Mouse (Mus musculus) adrenal gland, postnatal 10 days (tissue): ENCODE measurements around the gene Gria1. TPM values are rescaled to one million over a fixed set of nuclear protein-coding genes. Genes with fewer than 3 reads are reported as not detected.

Source experiments
- DNase-seq: peaks from one replicate; pipeline ENCODE4 v3.0.0; 2021; ENCODE audit warnings: mixed read lengths
- total RNA-seq, 2 experiments: library from RNA; stranded (reverse); gene quantifications; 2 replicates each; pipeline ENCODE4 v1.2.3; 2021

The Gria1 gene
- total RNA-seq, 2 experiments from 2014 or later, result 1.4 to 2.4 TPM

- DNase-seq, result no peak
Observed at GRCm38 (mm10) chr11:57174165-57174564, 163.0 kb downstream of the Gria1 start.

- DNase-seq, result no peak
Observed at GRCm38 (mm10) chr11:57176552-57176951, 165.4 kb downstream of the Gria1 start.

GRCm38 (mm10) chr11:57184216-57184615, 173.0 kb downstream of the Gria1 start:
- no peak for DNase-seq

GRCm38 (mm10) chr11:57185110-57185509, 173.9 kb downstream of the Gria1 start:
- DNase-seq, result no peak

GRCm38 (mm10) chr11:57189391-57189790, 178.2 kb downstream of the Gria1 start:
- no peak for DNase-seq

- no peak for DNase-seq
Observed at GRCm38 (mm10) chr11:57194746-57195145, 183.6 kb downstream of the Gria1 start.

GRCm38 (mm10) chr11:57201245-57201976, 190.2 kb downstream of the Gria1 start:
- DNase-seq, result peak; percentile 10

GRCm38 (mm10) chr11:57204371-57204770, 193.2 kb downstream of the Gria1 start:
- peak; percentile 31 for DNase-seq

GRCm38 (mm10) chr11:57207260-57207659, 196.1 kb downstream of the Gria1 start:
- no peak for DNase-seq

- no peak for DNase-seq
Observed at GRCm38 (mm10) chr11:57214079-57214478, 202.9 kb downstream of the Gria1 start.

- DNase-seq, result no peak
Observed at GRCm38 (mm10) chr11:57214583-57214982, 203.4 kb downstream of the Gria1 start.

- no peak for DNase-seq
Observed at GRCm38 (mm10) chr11:57222797-57223569, 211.8 kb downstream of the Gria1 start.

GRCm38 (mm10) chr11:57235446-57235845, 224.3 kb downstream of the Gria1 start:
- DNase-seq, result no peak

GRCm38 (mm10) chr11:57236431-57236830, 225.2 kb downstream of the Gria1 start:
- DNase-seq, result no peak

GRCm38 (mm10) chr11:57239758-57240157, 228.6 kb downstream of the Gria1 start:
- no peak for DNase-seq

GRCm38 (mm10) chr11:57243835-57244234, 232.6 kb downstream of the Gria1 start:
- DNase-seq, result no peak

- no peak for DNase-seq
Observed at GRCm38 (mm10) chr11:57244543-57244942, 233.4 kb downstream of the Gria1 start.

- no peak for DNase-seq
Observed at GRCm38 (mm10) chr11:57248870-57249269, 237.7 kb downstream of the Gria1 start.

GRCm38 (mm10) chr11:57250129-57250528, 238.9 kb downstream of the Gria1 start:
- no peak for DNase-seq

GRCm38 (mm10) chr11:57271687-57272086, 260.5 kb downstream of the Gria1 start:
- no peak for DNase-seq

- no peak for DNase-seq
Observed at GRCm38 (mm10) chr11:57274687-57275086, 263.5 kb downstream of the Gria1 start.

- DNase-seq, result no peak
Observed at GRCm38 (mm10) chr11:57278056-57278455, 266.9 kb downstream of the Gria1 start.

- no peak for DNase-seq
Observed at GRCm38 (mm10) chr11:57286119-57286518, 274.9 kb downstream of the Gria1 start.

- DNase-seq, result no peak
Observed at GRCm38 (mm10) chr11:57297376-57297775, 286.2 kb downstream of the Gria1 start.
